Mouse (Mus musculus) T-helper 17 cell (primary cell): Measurements from ENCODE around the gene Aipl1.

Experiments used
- in situ Hi-C, 2 experiments: fragments of 300-600 bp; cut with MboI, MseI; formaldehyde crosslinking; loops; 1 replicate in 1 of 2; 2 replicates in 1 of 2; pipeline ENCODE4 v1.15.1; 2025; ENCODE audit warnings: high pct_unique_total_duplicates in 2 of 2

Aipl1 gene

GRCm38 (mm10) chr11:72037409-72037808 is at the start of gene Aipl1:
Gene Aipl1 (minus strand): TSS chr11:72037509.
- in situ Hi-C loops, result loop anchor here (10.0 to 25.0 kb wide), 2 partner anchors 703 to 1000 kb away; partner anchors contain the start of gene 6330403K07Rik (in 1 of the 2)

DNA sequence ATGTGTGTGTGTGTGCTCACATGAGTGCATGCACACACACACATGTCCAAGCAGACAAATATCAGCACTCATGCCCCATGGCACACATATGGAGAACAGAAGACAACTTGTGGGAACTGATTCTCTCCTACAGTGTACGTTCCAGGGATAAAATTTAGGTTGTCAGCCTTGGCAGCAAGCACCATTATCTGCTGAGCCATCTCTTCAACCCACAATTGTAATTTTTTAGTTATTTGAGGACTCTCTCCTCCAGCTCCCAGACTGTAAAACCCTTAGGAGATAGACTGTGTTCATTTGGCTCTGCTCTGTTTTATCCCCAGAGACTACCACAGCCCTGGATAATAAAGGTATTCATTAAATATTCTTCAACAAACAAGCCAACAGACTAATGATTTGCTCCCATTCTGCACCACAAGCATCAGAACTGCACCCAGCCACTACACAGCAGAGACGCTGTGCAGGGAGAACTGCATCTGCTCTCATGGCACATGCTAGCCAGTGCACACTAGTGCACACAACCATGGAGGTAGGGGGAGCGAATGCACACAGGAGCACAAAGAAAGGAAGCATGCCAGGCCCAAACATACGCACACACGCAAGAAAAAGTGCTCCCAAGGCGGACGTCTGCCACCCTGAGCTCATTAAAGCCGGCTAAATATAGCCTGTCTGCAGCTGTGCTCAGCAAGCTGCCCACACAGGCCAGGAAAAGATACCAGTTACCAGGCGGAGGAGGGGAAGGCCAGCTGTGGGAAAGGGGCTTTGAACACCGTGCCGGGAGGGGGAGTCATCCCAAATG is 49.1 kb upstream of the Aipl1 start:
- in situ Hi-C loops, result no loop called here

DNA sequence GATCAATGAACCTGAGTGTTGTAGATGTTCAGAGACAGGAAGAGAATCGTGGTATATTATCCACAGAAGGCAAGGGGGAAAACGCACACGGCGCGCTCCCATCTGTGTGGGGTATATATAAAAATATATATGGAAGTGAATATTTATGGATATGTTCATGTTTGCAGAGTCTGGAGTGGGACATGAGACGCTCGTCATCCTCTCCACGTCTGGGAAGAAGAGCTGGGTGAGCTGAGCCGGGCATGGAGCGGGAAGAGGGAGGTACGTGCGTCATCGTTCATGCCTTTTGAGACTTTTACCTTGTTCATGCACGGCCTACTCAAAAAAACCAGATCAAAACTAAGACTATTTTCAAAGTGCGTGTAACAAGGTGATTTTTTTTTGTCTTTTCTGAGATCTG is 47.0 kb upstream of the Aipl1 start:
- in situ Hi-C loops, result no loop called here

DNA sequence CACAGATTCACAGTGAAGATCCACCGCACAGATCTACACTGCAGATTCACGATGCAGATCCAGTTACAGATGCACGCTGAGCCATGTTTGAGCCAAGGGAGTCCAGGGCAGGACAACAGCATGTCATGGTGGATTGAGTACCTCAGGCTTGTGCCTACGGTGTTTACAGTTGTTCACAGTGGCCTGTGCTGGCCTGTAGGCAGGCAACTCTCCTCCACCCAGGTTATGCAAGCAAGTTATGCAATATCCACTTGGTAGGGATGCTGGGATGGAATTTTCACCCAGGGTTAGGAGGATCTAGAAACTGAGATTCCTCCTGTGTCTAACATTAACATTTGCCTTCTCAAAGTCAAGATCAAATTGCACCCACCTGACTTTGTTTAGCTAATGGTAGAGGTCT is 45.3 kb upstream of the Aipl1 start:
- in situ Hi-C loops, result no loop called here

- in situ Hi-C loops, result no loop called here
These were observed 43.2 kb upstream of the Aipl1 start for GRCm38 (mm10) chr11:72080461-72080860.

DNA sequence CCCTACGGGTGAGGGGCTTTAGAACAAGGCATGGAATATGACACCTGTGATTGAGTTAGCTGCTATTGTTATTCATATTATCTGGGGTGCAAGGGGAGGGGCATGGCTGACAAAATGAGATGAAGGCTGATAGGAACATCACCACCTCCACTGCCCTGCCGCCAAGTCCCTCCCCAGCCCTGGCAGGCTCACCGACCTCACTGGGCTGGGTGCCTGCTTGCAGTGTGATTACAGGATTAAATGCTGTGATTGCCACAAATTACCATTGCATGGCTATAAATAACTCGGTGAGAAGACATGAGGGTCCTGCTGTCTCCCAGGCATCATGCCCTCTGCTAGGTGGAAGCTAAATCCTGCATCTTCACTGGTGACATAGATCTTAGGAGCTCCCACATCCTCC is 41.3 kb upstream of the Aipl1 start:
- in situ Hi-C loops, result loop anchor here in 1 of 2 experiments (5.0 kb wide), 1 partner anchor 1031 kb away; no protein-coding TSS in a partner anchor

DNA sequence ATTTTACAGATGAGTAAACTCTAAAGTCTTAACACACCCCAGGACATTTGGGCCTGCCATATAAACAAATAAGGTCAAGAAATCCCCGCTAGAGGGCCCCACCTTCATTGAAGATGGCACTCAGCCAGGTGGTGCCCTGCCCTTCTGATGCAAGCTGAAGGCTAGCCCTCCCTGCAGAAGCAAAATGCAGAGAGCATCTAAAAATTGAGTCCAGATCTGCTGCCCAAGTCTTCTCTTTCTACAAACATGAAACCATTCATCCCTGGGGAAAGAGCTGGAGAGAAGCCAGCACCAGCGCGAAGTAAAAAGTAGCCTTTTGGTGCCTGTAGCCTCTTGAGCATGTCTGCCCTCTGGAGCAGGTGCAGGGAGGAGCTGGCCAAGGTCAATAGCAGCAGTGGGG is 40.7 kb upstream of the Aipl1 start:
- in situ Hi-C loops, result loop anchor here in 1 of 2 experiments (5.0 kb wide), 1 partner anchor 1031 kb away; no protein-coding TSS in a partner anchor

GRCm38 (mm10) chr11:72074230-72074629 is 36.9 kb upstream of the Aipl1 start:
- in situ Hi-C loops, result no loop called here

- in situ Hi-C loops, result no loop called here
These were observed 35.1 kb upstream of the Aipl1 start for GRCm38 (mm10) chr11:72072331-72072905.

DNA sequence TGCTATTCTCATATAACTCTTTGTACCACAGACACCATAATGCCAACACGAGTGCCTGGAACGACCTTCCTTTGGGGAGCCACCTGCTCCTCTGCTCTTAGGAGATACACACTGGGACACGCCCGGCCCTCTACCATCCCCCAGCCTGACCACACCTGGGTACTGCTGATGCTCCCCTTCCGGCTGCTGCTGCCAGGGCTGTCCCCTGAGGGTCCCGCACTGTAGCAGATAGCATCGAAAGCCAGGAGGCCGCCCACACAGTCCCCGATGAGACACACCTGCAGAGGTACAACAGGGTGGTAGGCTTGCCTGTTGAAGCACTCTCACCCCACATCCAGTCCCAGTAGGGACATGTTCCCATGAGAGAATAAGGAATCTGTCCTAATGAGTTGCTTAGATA is 33.4 kb upstream of the Aipl1 start:
- in situ Hi-C loops, result no loop called here

- in situ Hi-C loops, result no loop called here
These were observed 30.7 kb upstream of the Aipl1 start for GRCm38 (mm10) chr11:72068026-72068425.

DNA sequence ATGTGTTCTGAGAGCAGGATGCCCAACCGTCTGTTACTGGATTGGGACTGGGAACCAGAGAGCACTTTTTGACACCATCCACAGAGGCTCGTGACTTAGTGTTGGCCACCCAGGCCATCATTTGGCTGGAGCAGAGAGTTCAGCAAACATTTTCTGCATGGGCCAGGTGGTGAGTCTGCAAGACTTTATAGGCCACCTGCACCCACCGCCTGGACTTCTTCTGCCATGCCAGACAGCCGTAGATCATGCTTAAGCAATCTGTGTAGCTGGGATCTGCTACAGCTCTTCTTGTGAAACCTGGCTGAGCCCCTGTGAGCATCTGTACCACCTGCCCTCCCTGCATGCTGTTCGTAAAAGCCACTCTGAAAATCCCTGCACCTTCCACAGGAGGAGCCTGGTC is 30.0 kb upstream of the Aipl1 start:
- in situ Hi-C loops, result no loop called here

- in situ Hi-C loops, result no loop called here
These were observed 29.0 kb upstream of the Aipl1 start for GRCm38 (mm10) chr11:72066330-72066729.

DNA sequence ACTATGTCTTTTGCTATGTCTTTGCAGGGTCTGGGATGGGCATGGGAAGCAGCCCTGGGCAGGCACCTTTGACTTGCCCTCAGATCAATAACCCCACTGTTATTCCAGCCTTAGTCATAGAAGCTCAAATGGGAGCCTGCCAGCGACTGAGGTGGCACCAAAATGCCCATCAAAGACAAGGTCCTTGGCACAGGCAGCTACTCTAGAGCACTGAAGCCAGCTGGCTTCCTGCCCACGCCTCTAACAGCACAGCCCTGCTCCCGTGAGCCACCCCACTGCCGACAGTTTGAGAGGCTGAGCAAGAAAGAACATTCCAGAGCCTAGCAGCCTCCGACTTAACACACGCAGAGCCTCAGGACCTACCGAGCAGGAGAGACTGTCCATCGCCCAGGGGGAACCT is 27.8 kb upstream of the Aipl1 start:
- in situ Hi-C loops, result no loop called here

- in situ Hi-C loops, result no loop called here
These were observed 27.1 kb upstream of the Aipl1 start for GRCm38 (mm10) chr11:72064414-72064813.

- in situ Hi-C loops, result no loop called here
These were observed 23.8 kb upstream of the Aipl1 start for GRCm38 (mm10) chr11:72061093-72061620.

GRCm38 (mm10) chr11:72060416-72060815 is 23.1 kb upstream of the Aipl1 start:
- in situ Hi-C loops, result no loop called here

GRCm38 (mm10) chr11:72057166-72057565 is 19.9 kb upstream of the Aipl1 start:
- in situ Hi-C loops, result no loop called here

- in situ Hi-C loops, result no loop called here
These were observed 17.9 kb upstream of the Aipl1 start for GRCm38 (mm10) chr11:72055176-72055575.

- in situ Hi-C loops, result no loop called here
These were observed 15.3 kb upstream of the Aipl1 start for GRCm38 (mm10) chr11:72052636-72053035.

DNA sequence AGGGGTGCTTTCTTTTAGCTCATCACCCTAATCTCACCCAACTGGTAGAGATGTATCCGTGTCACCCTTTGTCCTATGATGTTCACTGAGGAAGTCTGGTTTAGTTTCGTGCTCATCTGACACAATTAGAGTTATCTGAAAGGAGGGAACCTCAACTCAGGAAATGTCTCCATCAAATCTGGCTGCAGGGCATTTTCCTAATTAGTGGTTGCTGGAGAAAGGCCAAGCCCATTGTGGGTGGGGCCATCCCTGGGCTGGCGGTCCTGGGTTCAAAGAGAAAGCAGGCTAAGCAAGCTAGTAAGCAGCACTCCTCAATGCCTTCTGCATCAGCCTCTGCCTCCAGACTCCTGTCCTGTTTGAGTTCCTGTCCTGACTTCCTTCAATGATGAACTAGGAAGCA is 14.9 kb upstream of the Aipl1 start:
- in situ Hi-C loops, result no loop called here

DNA sequence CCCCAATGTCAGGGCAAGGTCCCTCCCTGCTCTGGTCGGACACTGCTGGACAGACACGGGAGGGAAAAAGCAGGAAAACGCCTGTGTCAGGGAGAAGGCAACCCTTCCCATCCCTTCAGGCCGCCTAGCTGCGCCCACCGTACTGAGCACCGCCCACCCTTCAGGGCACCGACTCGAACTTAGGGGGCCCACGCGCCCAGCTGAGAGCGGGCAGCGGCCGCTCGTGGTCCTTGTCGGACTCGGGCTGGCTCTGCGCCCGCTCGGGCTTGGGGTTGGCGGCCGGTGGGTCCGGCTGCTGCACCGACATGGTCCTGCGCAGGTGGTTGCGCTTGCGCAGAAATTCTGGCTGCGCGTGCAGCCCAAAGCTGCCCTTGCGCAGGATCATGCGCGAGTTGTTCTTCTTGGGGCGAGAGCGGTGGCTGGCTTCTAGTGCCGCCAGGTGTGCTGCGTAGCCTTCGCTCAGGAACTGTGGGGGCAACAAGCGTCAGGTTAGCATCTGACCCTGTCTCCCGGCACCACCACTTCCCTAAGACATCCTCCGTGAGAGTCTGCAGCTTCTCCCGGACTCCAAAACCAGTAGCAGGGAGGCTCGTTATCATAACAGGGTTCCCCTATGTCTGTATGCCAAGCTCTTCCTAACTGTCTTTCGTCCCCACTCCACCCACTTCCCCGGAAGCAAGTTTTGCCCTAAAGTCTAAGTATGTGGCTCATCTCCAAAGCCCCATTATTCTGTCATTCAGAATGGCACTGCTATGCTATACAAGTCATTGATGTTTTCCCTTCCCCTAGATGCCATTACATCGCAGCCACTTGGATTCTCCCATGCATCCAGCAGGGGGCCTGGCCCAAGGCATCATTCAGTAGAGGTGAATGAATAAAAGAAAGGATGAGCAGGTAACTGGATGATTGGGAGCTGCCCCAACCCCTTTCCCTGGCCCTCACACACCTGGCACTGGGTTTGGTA is 13.9 kb upstream of the Aipl1 start:
- in situ Hi-C loops, result no loop called here
